Mouse (Mus musculus): ENCODE measurements at regions not wholly inside any gene's neighbourhood (a gene's known extent, or its start where the extent isn't known, plus 50 kb on each side); places are given as distances from the start of the nearest gene placed in this dataset.

DNA sequence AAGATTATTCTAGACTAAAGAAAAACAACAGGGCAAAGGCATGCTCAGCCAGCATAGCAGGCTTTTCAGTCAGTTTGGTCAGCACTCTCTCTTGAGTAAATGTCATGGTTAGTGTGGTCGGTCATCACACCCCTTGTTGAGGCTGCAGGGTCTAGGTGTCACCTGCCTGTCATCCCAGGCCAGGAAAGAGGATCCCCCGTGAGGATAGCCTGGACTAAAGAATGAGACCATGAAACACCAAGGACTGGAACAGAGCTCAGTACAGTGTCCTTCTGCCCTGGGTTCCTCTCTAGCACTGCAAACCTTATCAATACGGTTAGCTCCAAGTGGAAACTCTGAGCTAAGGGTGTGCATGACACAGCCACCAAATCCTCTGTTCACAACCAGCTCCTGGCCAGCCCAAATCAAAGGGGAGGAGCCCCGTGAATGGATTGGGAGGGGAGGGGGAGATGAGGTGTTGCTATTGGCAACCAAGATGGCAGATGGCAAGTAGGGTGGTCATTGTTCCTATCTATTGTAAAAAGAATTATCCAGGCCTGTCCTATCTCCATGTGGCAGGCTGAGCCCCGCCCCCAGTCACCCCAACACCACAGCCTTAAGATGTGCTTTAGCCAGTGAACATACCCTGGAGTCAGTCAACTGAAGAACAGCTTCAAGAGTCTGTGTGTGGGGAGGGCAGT, 87.4 kb downstream of the Cstad start:
- ATAC-seq (no peak), DNase-seq (ENCODE audit: low read depth, low spot score) (no peak)
- in situ Hi-C loops (cut with MboI; ENCODE audit: low pct_unique_long_range_greater_than_20kb), result no loop called here
- H3K27me3 ChIP-seq, result no peaks in the 10 kb centered on the region
- CTCF ChIA-PET, result no interaction called here
- POLR2A ChIA-PET, result interaction anchor here (0.7 to 1.6 kb wide), 2 partner anchors 10 to 12 kb away, joined by 3 to 6 read pairs; no protein-coding TSS in a partner anchor
- no peak for TF ChIP-seq CTCF (IDR thresholded peaks at IDR 0.05)

DNA sequence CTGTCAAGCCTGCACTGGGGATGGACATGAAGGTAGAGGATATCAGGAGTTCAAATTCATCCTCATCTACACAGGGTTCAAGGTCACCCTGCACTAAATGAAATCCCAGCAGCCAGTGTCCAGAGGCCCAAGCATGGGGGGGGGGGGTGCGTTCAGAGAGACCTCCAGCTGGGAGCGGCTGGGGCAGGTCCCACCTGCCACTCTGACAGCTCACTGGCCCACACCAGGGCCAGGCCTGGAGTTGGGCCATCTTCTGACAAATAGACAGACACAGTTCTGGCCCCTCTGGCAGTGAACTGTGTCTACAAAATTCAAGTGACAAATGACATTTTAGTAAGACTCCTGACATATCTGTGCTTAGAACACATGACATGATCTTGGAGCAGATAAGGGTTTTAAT, 86.8 kb downstream of the Cstad start:
- no peak for ATAC-seq
- CTCF ChIA-PET, result no interaction called here
- DNase-seq (ENCODE audit: low read depth, low spot score), result no peak
- POLR2A ChIA-PET, result interaction anchor here (0.7 to 1.6 kb wide), 3 partner anchors 9 to 11 kb away, joined by 3 to 6 read pairs (median 3); no protein-coding TSS in a partner anchor
- no peaks in the 10 kb centered on the region for H3K27me3 ChIP-seq
- in situ Hi-C loops (cut with MboI; ENCODE audit: low pct_unique_long_range_greater_than_20kb), result no loop called here
- no peak for TF ChIP-seq CTCF (IDR thresholded peaks at IDR 0.05)

DNA sequence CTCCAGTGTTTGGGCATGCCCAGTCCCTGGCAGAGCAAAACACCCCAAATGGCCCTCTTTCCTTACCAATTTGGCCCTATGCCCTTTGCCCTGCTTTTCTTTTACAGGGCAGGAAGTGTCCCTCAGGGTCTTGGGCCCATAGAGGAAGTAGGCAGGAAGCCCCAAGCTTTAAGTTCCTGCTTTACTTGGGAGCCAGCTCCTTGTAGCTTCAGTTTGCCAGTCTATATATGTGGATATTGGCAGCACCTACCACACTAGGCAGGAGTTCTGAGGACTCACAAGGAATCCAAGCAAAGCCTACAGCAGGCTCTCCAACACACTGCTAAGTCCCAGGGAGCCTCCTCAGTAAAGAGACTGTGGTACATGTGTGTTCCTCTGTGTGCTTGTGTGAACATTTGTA, 84.2 kb downstream of the Cstad start:
- CTCF ChIA-PET, result interaction anchor here (1.5 kb wide), 1 partner anchor 8 kb away, joined by 3 read pairs; no protein-coding TSS in a partner anchor
- H3K27me3 ChIP-seq, result no peaks in the 10 kb centered on the region
- no peak for ATAC-seq
- DNase-seq (ENCODE audit: low read depth, low spot score), result no peak
- POLR2A ChIA-PET, result interaction anchor here (1.5 kb wide), 1 partner anchor 21 kb away, joined by 4 read pairs; no protein-coding TSS in a partner anchor
- no peak for TF ChIP-seq CTCF (IDR thresholded peaks at IDR 0.05)
- in situ Hi-C loops (cut with MboI; ENCODE audit: low pct_unique_long_range_greater_than_20kb), result no loop called here

DNA sequence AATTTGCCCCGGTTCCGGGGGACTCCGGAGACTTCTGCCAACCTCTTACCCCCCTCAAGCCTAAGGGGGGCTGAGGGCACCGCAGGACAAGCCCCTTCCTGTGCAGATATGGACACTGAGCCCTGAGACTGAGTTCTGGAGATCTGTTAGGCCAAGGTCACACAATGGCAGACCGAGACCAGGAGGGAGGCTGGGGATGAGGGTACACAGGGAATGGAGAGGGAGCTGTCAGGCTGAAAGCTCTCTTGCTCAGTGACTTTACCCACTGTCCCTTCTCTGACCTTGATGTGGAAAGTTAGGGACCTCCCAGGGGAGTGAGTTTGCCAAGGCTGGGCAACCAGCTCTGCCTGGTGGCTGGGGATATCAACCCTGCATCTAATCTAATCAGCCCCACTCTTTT, 82.7 kb downstream of the Cstad start:
- in situ Hi-C loops (cut with MboI; ENCODE audit: low pct_unique_long_range_greater_than_20kb), result no loop called here
- no peak for TF ChIP-seq CTCF (IDR thresholded peaks at IDR 0.05)
- ATAC-seq (no peak), DNase-seq (ENCODE audit: low read depth, low spot score) (no peak)
- H3K27me3 ChIP-seq, result no peaks in the 10 kb centered on the region
- ChIA-PET CTCF (no interaction called here), POLR2A (no interaction called here)

DNA sequence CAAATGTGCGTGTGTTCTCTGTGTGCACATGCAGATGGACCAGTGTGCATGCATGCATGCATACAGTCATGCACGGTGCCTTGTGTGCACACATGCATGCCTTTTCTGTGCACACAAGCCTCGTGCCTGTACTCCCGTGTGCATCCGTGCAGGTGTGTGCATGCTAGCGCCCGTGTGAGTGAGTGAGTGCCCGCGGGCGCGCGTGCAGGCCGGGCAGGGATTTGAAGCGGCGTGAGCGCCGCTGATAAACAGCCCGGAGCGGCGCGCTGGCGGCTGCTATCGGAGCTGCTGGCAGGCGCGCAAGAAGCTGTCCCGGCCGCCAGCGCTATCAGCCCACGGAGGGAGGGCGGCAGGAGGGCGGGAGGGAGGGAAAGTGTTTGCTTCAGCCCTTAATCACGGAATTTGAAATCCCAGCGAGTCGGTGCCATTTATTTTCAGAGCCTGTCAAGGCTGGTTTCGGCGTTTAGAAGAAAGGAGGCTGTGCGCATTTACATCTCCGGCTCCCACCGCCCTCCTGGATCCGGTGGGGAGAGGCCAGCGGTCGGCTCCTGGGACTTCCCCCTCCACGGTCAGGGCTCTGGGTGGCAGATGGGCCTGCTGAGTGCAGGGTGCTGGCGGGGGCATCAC, 82.1 kb downstream of the Cstad start:
- DNase-seq (ENCODE audit: low read depth, low spot score), result no peak
- no peak for ATAC-seq
- in situ Hi-C loops (cut with MboI; ENCODE audit: low pct_unique_long_range_greater_than_20kb), result no loop called here
- ChIA-PET POLR2A (no interaction called here), CTCF (no interaction called here)
- TF ChIP-seq CTCF (IDR thresholded peaks at IDR 0.05), result no peak
- no peaks in the 10 kb centered on the region for H3K27me3 ChIP-seq

DNA sequence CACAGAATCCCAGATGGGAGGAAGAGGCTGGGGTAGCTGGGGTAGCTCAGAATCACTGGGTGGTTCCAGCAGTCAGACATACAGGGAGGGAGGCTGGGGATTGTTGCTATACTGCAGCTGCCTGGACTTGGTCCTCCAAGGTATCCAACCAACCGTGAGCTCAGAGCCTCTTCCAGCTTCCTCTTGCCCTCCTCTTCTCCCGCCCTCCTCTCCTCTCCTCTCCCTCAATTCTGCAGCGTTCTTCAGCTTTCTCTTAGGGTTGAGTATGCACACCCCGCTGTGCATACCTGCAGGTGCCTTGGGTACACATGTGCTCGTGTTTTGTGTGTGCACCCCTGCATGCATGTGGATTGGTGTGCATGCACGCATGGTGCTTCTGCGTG, 81.6 kb downstream of the Cstad start:
- ATAC-seq (no peak), DNase-seq (ENCODE audit: low read depth, low spot score) (no peak)
- no peak for TF ChIP-seq CTCF (IDR thresholded peaks at IDR 0.05)
- POLR2A ChIA-PET, result no interaction called here
- in situ Hi-C loops (cut with MboI; ENCODE audit: low pct_unique_long_range_greater_than_20kb), result no loop called here
- CTCF ChIA-PET, result no interaction called here
- no peaks in the 10 kb centered on the region for H3K27me3 ChIP-seq

DNA sequence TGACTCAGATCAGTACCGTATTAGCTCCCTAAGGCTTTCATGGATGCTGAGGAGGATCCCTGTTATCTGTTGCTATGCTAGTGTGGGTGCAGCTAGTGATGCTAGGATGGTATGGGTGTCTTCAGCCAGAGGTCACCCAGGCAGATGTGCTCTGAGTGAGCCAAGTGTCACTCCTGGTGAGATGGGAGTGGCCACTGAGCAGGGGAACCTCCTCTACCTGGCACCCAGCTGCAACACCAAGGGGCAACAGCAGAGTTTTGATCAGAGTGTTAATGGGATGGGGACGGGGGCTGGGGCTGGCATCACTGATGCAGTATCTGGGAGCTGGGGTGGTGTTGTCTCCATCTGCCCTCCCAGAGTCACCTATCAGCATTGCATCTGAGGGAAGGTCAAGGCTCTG, 81.0 kb downstream of the Cstad start:
- in situ Hi-C loops (cut with MboI; ENCODE audit: low pct_unique_long_range_greater_than_20kb), result no loop called here
- POLR2A ChIA-PET, result interaction anchor here (1.5 kb wide), 1 partner anchor 18 kb away, joined by 3 read pairs; no protein-coding TSS in a partner anchor
- CTCF ChIA-PET, result no interaction called here
- H3K27me3 ChIP-seq, result no peaks in the 10 kb centered on the region
- TF ChIP-seq CTCF (IDR thresholded peaks at IDR 0.05), result no peak
- ATAC-seq, result no peak
- no peak for DNase-seq (ENCODE audit: low read depth, low spot score)

DNA sequence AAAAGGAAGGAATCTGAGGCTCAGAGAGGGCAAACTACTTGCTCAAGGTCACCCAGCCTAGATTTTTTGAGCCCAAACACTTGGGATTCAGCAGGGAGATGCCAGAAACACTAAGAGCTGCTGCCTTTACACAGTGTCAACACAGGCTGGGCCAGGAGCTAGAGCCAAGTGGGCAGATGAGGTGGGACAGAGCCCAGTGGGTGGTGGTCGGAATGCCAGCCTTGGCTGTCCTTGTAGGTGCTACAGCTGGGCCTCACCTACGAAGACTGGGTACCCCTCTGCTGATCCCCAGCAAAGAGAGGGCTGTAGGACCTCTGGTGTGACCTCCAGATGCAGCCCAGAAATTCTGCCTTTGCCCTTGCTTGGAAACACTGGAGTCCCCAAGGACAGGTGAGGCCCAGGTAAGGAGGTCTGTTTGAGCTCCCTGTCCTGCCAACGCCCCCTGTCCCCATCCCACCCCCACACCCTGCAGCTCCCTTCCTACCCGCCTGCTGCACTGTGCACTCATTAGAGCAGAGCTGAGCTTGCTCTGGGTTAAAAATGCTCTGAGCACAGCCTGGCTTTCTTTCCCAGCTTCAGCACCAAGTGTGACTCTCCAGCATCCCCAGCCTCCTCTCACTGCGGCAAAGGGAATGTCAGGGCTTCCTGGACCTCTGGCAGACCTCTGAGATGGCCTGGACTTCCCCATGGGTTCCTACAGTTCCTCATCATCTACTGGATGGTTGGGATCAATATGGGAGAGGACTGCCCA, 76.2 kb downstream of the Cstad start:
- H3K27me3 ChIP-seq, result no peaks in the 10 kb centered on the region
- ATAC-seq, result no peak
- DNase-seq (ENCODE audit: low read depth, low spot score), result no peak
- no peak for TF ChIP-seq CTCF (IDR thresholded peaks at IDR 0.05)
- in situ Hi-C loops (cut with MboI; ENCODE audit: low pct_unique_long_range_greater_than_20kb), result no loop called here
- POLR2A ChIA-PET, result interaction anchor here (0.8 to 1.3 kb wide), 3 partner anchors 9 to 36 kb away, joined by 3 to 6 read pairs (median 5); no protein-coding TSS in a partner anchor
- CTCF ChIA-PET, result interaction anchor here (1.3 kb wide), 1 partner anchor 9 kb away, joined by 3 read pairs; no protein-coding TSS in a partner anchor

DNA sequence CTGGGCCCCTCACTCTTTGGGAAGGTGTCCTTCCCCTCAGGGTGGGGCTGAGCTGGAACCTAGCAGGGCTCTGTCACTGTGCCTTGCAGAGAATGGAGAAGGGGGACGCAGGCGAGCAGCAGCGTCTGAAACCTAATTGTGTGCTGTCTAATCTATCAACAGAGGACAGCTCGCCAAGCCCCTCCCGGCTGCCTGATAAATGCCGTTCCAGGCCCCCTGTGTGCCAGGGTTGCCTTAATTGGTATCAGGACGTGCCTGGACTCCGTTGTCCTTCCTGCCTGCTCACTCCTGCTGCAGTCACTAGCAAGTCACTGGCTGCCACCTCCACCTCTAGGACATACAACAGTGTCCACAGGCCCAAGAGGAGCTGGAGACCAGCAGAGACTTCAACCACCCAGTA, 72.6 kb downstream of the Cstad start:
- in situ Hi-C loops (cut with MboI; ENCODE audit: low pct_unique_long_range_greater_than_20kb), result no loop called here
- ATAC-seq (no peak), DNase-seq (ENCODE audit: low read depth, low spot score) (no peak)
- no peaks in the 10 kb centered on the region for H3K27me3 ChIP-seq
- no peak for TF ChIP-seq CTCF (IDR thresholded peaks at IDR 0.05)
- ChIA-PET CTCF (no interaction called here), POLR2A (no interaction called here)

DNA sequence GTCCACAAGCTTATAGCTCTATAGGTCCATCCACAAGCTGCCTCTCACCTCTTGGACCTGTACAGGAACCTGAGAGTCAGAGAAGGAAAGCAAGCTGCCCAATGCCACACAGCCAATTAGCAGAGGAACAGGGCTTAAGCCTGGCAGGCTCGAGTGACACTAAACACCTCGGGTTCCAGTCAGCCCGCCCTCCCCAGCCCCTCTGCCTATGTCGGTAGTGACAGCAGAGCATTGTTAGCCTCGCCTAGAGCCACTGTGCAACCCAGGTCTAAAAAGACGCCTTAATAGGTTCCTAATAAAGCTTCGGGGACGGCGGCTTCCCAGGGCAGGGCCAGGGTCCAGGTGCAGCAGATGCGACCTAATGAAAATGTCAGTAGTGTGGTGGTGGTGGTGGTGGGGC, 66.3 kb downstream of the Cstad start:
- in situ Hi-C loops (cut with MboI; ENCODE audit: low pct_unique_long_range_greater_than_20kb), result loop anchor here (5.0 kb wide), 1 partner anchor 36 kb away; no protein-coding TSS in a partner anchor
- ATAC-seq (no peak), DNase-seq (ENCODE audit: low read depth, low spot score) (no peak)
- CTCF ChIA-PET, result interaction anchor here (1.3 kb wide), 1 partner anchor 15 kb away, joined by 3 read pairs; no protein-coding TSS in a partner anchor
- POLR2A ChIA-PET, result interaction anchor here (0.7 kb wide), 1 partner anchor 22 kb away, joined by 3 read pairs; no protein-coding TSS in a partner anchor
- no peaks in the 10 kb centered on the region for H3K27me3 ChIP-seq
- TF ChIP-seq CTCF (IDR thresholded peaks at IDR 0.05), result no peak

All from Patski (cell line).